Mouse (Mus musculus) olfactory bulb, adult 2 months (tissue): ENCODE measurements around the gene Cs.

Experiments
- CTCF ChIP-seq: fragments of 200-500 bp; IDR thresholded peaks from 2 replicates; pipeline ENCODE4 v1.5.1; 2012; ENCODE audit warnings: low read depth, mild to moderate bottlenecking, low read length, moderate library complexity; ENCODE audit not compliant: insufficient read depth
- POLR2A ChIP-seq: fragments of 200-500 bp; IDR thresholded peaks from 2 replicates; pipeline ENCODE4 v1.6.1; 2012; ENCODE audit warnings: mild to moderate bottlenecking, low read depth, low read length, moderate library complexity; ENCODE audit not compliant: insufficient read depth

DNA sequence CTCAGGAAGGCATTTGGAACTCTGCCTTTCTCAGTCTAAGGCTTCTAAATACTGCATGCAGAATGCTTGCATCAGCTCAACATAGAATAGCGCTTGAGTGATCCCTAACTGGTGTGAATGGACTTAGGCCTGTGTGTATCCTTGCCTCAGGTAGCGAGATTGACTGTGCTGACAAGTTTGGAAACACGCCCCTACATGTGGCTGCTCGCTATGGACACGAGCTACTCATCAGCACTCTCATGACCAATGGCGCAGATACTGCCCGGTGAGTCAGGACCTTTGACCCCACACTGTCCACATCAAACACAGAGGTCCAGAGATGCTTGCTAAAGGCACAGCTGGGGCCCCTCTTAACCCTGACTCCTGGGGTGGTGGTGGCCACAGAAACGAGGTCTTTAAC is 44.9 kb downstream of the Cs start:
- TF ChIP-seq CTCF (no peak), POLR2A (no peak)
